Mouse (Mus musculus): ENCODE results near the gene Olfr74.

DNA sequence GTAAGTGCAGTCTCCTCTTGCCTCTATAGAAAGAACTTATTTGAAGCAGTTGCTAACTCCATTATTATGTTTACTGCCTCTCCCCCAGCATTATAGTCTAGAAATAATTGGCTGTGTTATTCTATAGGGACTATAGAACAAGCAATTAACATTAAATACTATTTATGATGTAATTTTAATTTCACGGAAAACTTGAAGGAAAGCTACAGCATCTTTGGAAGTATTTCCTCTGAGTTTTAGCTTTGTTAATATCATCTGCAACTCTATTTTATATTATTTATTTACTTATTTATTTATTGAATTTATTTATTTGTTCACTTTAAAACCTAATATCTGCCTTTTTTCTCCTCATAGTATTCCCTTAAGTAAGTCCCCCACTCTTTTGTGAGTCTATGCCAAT lies 29.4 kb downstream of the Olfr74 start, which contains the start of gene Olfr1155:
- TF ChIP-seq CTCF (IDR thresholded peaks at IDR 0.05; ENCODE audit: extremely low read depth, insufficient read length, insufficient replicate concordance, low read depth, low read length), result no peak
- TF ChIP-seq POLR2A (IDR thresholded peaks at IDR 0.05; ENCODE audit: low read depth, low read length), result no peak
